ENCODE assay signal across 12 mouse cellular contexts in the genomic region with DNA sequence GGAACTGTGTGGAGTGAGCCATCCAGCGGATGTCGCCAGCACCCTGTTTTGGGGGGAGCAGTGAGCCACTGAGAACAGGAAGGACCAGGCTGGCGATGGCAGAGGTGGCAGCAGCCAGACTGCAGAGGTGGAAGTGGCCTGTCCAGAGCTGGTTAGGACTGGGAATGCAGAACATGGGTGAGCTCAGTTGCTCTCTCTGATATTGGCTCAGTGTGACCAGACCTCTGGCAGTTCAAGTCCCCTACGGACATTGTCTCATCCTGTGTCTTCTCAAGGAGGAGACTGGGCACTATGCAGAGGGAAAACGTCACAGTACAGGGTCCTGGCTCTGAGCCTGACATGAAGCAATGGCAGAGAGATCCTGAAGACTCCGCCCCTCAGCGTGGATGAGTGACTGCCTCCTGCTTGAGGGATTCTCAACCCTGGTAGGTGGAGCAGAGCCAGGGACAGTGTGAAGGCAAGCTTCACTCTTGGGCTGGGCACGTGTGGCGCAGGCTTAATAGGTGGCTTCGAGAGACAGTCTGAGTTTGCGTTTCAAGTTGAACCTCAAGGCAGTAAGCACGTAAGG. TPM values are rescaled to one million over a fixed set of nuclear protein-coding genes. Genes with fewer than 3 reads are reported as not detected.
DNase-seq lines count a peak whose midpoint lies in the region; ATAC-seq lines count a peak whose summit lies in the region.
"Had no signal": no experiment of that assay in that cellular context is flagged by ENCODE, and none has a peak within 500 bp of the region (broad histone marks: within the 10 kb centered on the region; RNA-seq: fewer than 3 reads in every experiment).

No protein-coding gene starts in this region.

- no peak overlapping the region for H3K4me2 ChIP-seq in forebrain, embryonic 13.5 days
- no peak overlapping the region for H3K4me2 ChIP-seq in kidney, embryonic 14.5 days (replicated peaks; ENCODE audit: low read depth, low read length)
- H3K4me2 ChIP-seq: limb, embryonic 12.5 days had no signal

- no peaks in the 10 kb centered on the region for H3K9me3 ChIP-seq in forebrain, embryonic 13.5 days (replicated peaks)
- no peaks in the 10 kb centered on the region for H3K9me3 ChIP-seq in forebrain, embryonic 10.5 days
- no peaks in the 10 kb centered on the region for H3K9me3 ChIP-seq in kidney, embryonic 14.5 days (ENCODE audit: control insufficient read depth, low read length)
- H3K9me3 ChIP-seq: embryonic facial prominence, embryonic 10.5 days; limb, embryonic 12.5 days had no signal

- no peak overlapping the region for H3K27ac ChIP-seq in forebrain, embryonic 13.5 days
- no peak overlapping the region for H3K27ac ChIP-seq in forebrain, embryonic 10.5 days
- H3K27ac ChIP-seq in kidney, embryonic 14.5 days (ENCODE audit: low read depth, low read length): no peak overlapping the region
- H3K27ac ChIP-seq: embryonic facial prominence, embryonic 10.5 days; limb, embryonic 12.5 days had no signal

- WGBS in forebrain, embryonic 13.5 days: 78% methylated on average over 12 of the region's 12 CpGs
- 83% methylated on average over 12 of the region's 12 CpGs for WGBS in forebrain, embryonic 10.5 days
- WGBS in kidney, embryonic 14.5 days: 78% methylated on average over 12 of the region's 12 CpGs

- peak; percentile 39; the same call in 1 of the 2 replicates for ATAC-seq in forebrain, embryonic 13.5 days
- ATAC-seq in kidney, embryonic 14.5 days (ENCODE audit: low FRiP score, low TSS enrichment): no peak
- 0 out of 2 replicates have a peak, but pooled peaks have one; percentile 39 for ATAC-seq in erythroid progenitor cell, adult 5-6 weeks (replicated peaks; ENCODE audit: low FRiP score, poor library complexity, severe bottlenecking)
- ATAC-seq: inflammation-experienced regulatory T-cells, adult 6 months had no signal

- H3K4me3 ChIP-seq in forebrain, embryonic 13.5 days: no peak overlapping the region
- no peak overlapping the region for H3K4me3 ChIP-seq in forebrain, embryonic 10.5 days
- no peak overlapping the region for H3K4me3 ChIP-seq in kidney, embryonic 14.5 days (ENCODE audit: low read length)
- H3K4me3 ChIP-seq: embryonic facial prominence, embryonic 10.5 days; limb, embryonic 12.5 days had no signal

- no peaks in the 10 kb centered on the region for H3K36me3 ChIP-seq in forebrain, embryonic 13.5 days (ENCODE audit: poor library complexity, severe bottlenecking)
- no peaks in the 10 kb centered on the region for H3K36me3 ChIP-seq in forebrain, embryonic 10.5 days (replicated peaks)
- no peaks in the 10 kb centered on the region for H3K36me3 ChIP-seq in kidney, embryonic 14.5 days (ENCODE audit: control insufficient read depth, insufficient read depth, low read length)
- H3K36me3 ChIP-seq: embryonic facial prominence, embryonic 10.5 days; limb, embryonic 12.5 days had no signal

- no peaks in the 10 kb centered on the region for H3K27me3 ChIP-seq in forebrain, embryonic 13.5 days
- no peaks in the 10 kb centered on the region for H3K27me3 ChIP-seq in forebrain, embryonic 10.5 days (ENCODE audit: poor library complexity, severe bottlenecking)
- H3K27me3 ChIP-seq in kidney, embryonic 14.5 days (ENCODE audit: control insufficient read depth, insufficient read depth, low read length): no peaks in the 10 kb centered on the region

- no peak overlapping the region for H3K9ac ChIP-seq in forebrain, embryonic 13.5 days
- H3K9ac ChIP-seq in kidney, embryonic 14.5 days (ENCODE audit: low read depth, low read length): no peak overlapping the region
- H3K9ac ChIP-seq: limb, embryonic 12.5 days had no signal

- peaks cover 50% of the 10 kb centered on the region for H3K4me1 ChIP-seq in forebrain, embryonic 13.5 days
- peaks cover 37% of the 10 kb centered on the region for H3K4me1 ChIP-seq in forebrain, embryonic 10.5 days
- H3K4me1 ChIP-seq in kidney, embryonic 14.5 days (ENCODE audit: control insufficient read depth, insufficient read depth, low read length): peaks cover 4% of the 10 kb centered on the region; the same call in 1 of the 2 replicates

- DNase-seq in forebrain, embryonic 10.5 days (ENCODE audit: extremely low spot score, low spot score): no peak
- DNase-seq in kidney, postnatal 10 days: peak; percentile 23
- peak; percentile 81 for DNase-seq in lung, postnatal 36 days
- no peak for DNase-seq in liver
- no peak for DNase-seq in spleen, postnatal 14 days (ENCODE audit: low spot score in 2 of 2)
- DNase-seq: thymus, postnatal 36 days had no signal

RNA-seq across cellular contexts. Expression of gene Clstn1, which starts 11.5 kb away (rescaled TPM):
- 22.7 and 26.0 TPM in 2 replicates for polyA plus RNA-seq in forebrain, embryonic 13.5 days (2015; fragmentation: Nextera tagmentation; extraction: Ambion mirVana)
- 17.8 and 21.4 TPM in 2 replicates for polyA plus RNA-seq in forebrain, embryonic 10.5 days (2016; fragmentation: Nextera tagmentation; extraction: Ambion mirVana)
- 24.7 and 33.5 TPM in 2 replicates for polyA plus RNA-seq in kidney, embryonic 14.5 days (2014; fragmentation: Nextera tagmentation; extraction: Ambion mirVana)
- 0.72 and 0.84 TPM in 2 replicates for total RNA-seq in erythroid progenitor cell, adult 5-6 weeks (2015; ENCODE audit: low replicate concordance)
- total RNA-seq in erythroid progenitor cell, adult 5-6 weeks (2017; ENCODE audit: low replicate concordance): 0.64 and 0.83 TPM in 2 replicates

Comparison
In these comparisons a context has a peak if more than half of its experiments do, and no peak if none do; other contexts are left out.
1. DNase-seq: peak in kidney, postnatal 10 days (single experiment) and lung, postnatal 36 days (single experiment); none in forebrain, embryonic 10.5 days (single experiment), liver (single experiment) and spleen, postnatal 14 days (0 of 2).